Mouse (Mus musculus): ENCODE data around the gene Kif19a. TPM values are rescaled to one million over a fixed set of nuclear protein-coding genes. Genes with fewer than 3 reads are reported as not detected.

The Kif19a gene
- polyA plus RNA-seq, 1 experiment from 2014 or later, result 0.29 TPM

GRCm38 (mm10) chr11:114780076-114780475 lies 14.9 kb downstream of the Kif19a start:
- no peak overlapping the region for H3K9ac ChIP-seq
- no peak for TF ChIP-seq CTCF (IDR thresholded peaks at IDR 0.05; ENCODE audit: low read depth)
- DNase-seq, result peak; percentile 53
- no peaks in the 10 kb centered on the region for H3K36me3 ChIP-seq (ENCODE audit: insufficient read depth)
- H3K27me3 ChIP-seq (ENCODE audit: insufficient read depth, low read length), result peaks cover 16% of the 10 kb centered on the region
- H3K27ac ChIP-seq (ENCODE audit: low read depth), result no peak overlapping the region
- no peaks in the 10 kb centered on the region for H3K9me3 ChIP-seq (ENCODE audit: low read depth, low read length)
- WGBS, result 15% methylated on average over 9 of the region's 9 CpGs
- H3K4me2 ChIP-seq, result no peak overlapping the region
- ATAC-seq (ENCODE audit: insufficient read depth), result 0 out of 2 replicates have a peak, but pooled peaks have one; percentile 35
- no peak overlapping the region for H3K4me3 ChIP-seq (ENCODE audit: low read depth, low read length)
- H3K4me1 ChIP-seq (ENCODE audit: insufficient read depth), result no peaks in the 10 kb centered on the region

- no peak overlapping the region for H3K9ac ChIP-seq
These were observed 20.7 kb downstream of the Kif19a start for GRCm38 (mm10) chr11:114785892-114786291.

GRCm38 (mm10) chr11:114786326-114786725 lies 21.1 kb downstream of the Kif19a start:
- DNase-seq, result peak; percentile 51
- 2% methylated on average over 43 of the region's 43 CpGs for WGBS
- Histone ChIP-seq H3K4me3 (ENCODE audit: low read depth, low read length) (peak overlapping the region; percentile 16), H3K9ac (peak overlapping the region; percentile 3; the same call in 1 of the 2 replicates), H3K27me3 (ENCODE audit: insufficient read depth, low read length) (peaks cover 71% of the 10 kb centered on the region), H3K4me2 (peak overlapping the region; percentile 56), H3K36me3 (ENCODE audit: insufficient read depth) (no peaks in the 10 kb centered on the region), H3K9me3 (ENCODE audit: low read depth, low read length) (no peaks in the 10 kb centered on the region), H3K27ac (ENCODE audit: low read depth) (no peak overlapping the region), H3K4me1 (ENCODE audit: insufficient read depth) (peaks cover 1% of the 10 kb centered on the region; the same call in 1 of the 2 replicates)
- TF ChIP-seq CTCF (IDR thresholded peaks at IDR 0.05; ENCODE audit: low read depth), result no peak
- peak; percentile 50; the same call in 1 of the 2 replicates for ATAC-seq (ENCODE audit: insufficient read depth)

More at GRCm38 (mm10) chr11:114785892-114786291, 20.7 kb downstream of the Kif19a start:
- WGBS, result 47% methylated on average over 10 of the region's 10 CpGs
- H3K4me2 ChIP-seq, result peak overlapping the region; percentile 56
- no peaks in the 10 kb centered on the region for H3K9me3 ChIP-seq (ENCODE audit: low read depth, low read length)
- DNase-seq, result no peak
- no peaks in the 10 kb centered on the region for H3K4me1 ChIP-seq (ENCODE audit: insufficient read depth)
- H3K36me3 ChIP-seq (ENCODE audit: insufficient read depth), result no peaks in the 10 kb centered on the region
- no peak for TF ChIP-seq CTCF (IDR thresholded peaks at IDR 0.05; ENCODE audit: low read depth)
- no peak overlapping the region for H3K27ac ChIP-seq (ENCODE audit: low read depth)
- ATAC-seq (ENCODE audit: insufficient read depth), result no peak
- H3K4me3 ChIP-seq (ENCODE audit: low read depth, low read length), result peak overlapping the region; percentile 16
- peaks cover 67% of the 10 kb centered on the region for H3K27me3 ChIP-seq (ENCODE audit: insufficient read depth, low read length)

GRCm38 (mm10) chr11:114787611-114788010 lies 22.4 kb downstream of the Kif19a start:
- peaks cover 84% of the 10 kb centered on the region for H3K27me3 ChIP-seq (ENCODE audit: insufficient read depth, low read length)
- no peak for TF ChIP-seq CTCF (IDR thresholded peaks at IDR 0.05; ENCODE audit: low read depth)
- 84% methylated on average over 3 of the region's 3 CpGs for WGBS
- no peak overlapping the region for H3K9ac ChIP-seq
- H3K4me3 ChIP-seq (ENCODE audit: low read depth, low read length), result no peak overlapping the region
- H3K9me3 ChIP-seq (ENCODE audit: low read depth, low read length), result no peaks in the 10 kb centered on the region
- H3K27ac ChIP-seq (ENCODE audit: low read depth), result no peak overlapping the region
- peaks cover 3% of the 10 kb centered on the region; the same call in 1 of the 2 replicates for H3K4me1 ChIP-seq (ENCODE audit: insufficient read depth)
- no peaks in the 10 kb centered on the region for H3K36me3 ChIP-seq (ENCODE audit: insufficient read depth)
- ATAC-seq (ENCODE audit: insufficient read depth), result no peak
- H3K4me2 ChIP-seq, result no peak overlapping the region
- DNase-seq, result no peak

GRCm38 (mm10) chr11:114789061-114789714 lies 24.0 kb downstream of the Kif19a start:
- no peaks in the 10 kb centered on the region for H3K9me3 ChIP-seq (ENCODE audit: low read depth, low read length)
- no peak overlapping the region for H3K27ac ChIP-seq (ENCODE audit: low read depth)
- H3K4me2 ChIP-seq, result no peak overlapping the region
- no peaks in the 10 kb centered on the region for H3K36me3 ChIP-seq (ENCODE audit: insufficient read depth)
- ATAC-seq (ENCODE audit: insufficient read depth), result peak; percentile 47; the same call in 1 of the 2 replicates
- peak; percentile 97 for TF ChIP-seq CTCF (IDR thresholded peaks at IDR 0.05; ENCODE audit: low read depth)
- peaks cover 99% of the 10 kb centered on the region for H3K27me3 ChIP-seq (ENCODE audit: insufficient read depth, low read length)
- H3K4me3 ChIP-seq (ENCODE audit: low read depth, low read length), result no peak overlapping the region
- WGBS, result 10% methylated on average over 30 of the region's 30 CpGs
- H3K9ac ChIP-seq, result no peak overlapping the region
- peak; percentile 88 for DNase-seq
- peaks cover 3% of the 10 kb centered on the region; the same call in 1 of the 2 replicates for H3K4me1 ChIP-seq (ENCODE audit: insufficient read depth)

- ATAC-seq (ENCODE audit: insufficient read depth) (no peak), DNase-seq (no peak)
- Histone ChIP-seq H3K36me3 (ENCODE audit: insufficient read depth) (no peaks in the 10 kb centered on the region), H3K9ac (no peak overlapping the region), H3K4me1 (ENCODE audit: insufficient read depth) (peaks cover 3% of the 10 kb centered on the region; the same call in 1 of the 2 replicates), H3K4me3 (ENCODE audit: low read depth, low read length) (no peak overlapping the region), H3K27ac (ENCODE audit: low read depth) (no peak overlapping the region), H3K4me2 (no peak overlapping the region), H3K9me3 (ENCODE audit: low read depth, low read length) (no peaks in the 10 kb centered on the region), H3K27me3 (ENCODE audit: insufficient read depth, low read length) (peaks cover 94% of the 10 kb centered on the region)
- TF ChIP-seq CTCF (IDR thresholded peaks at IDR 0.05; ENCODE audit: low read depth), result no peak
- 44% methylated on average over 9 of the region's 9 CpGs for WGBS
These were observed 24.5 kb downstream of the Kif19a start for GRCm38 (mm10) chr11:114789716-114790115.

- TF ChIP-seq CTCF (IDR thresholded peaks at IDR 0.05; ENCODE audit: low read depth), result no peak
- Histone ChIP-seq H3K9ac (no peak overlapping the region), H3K27me3 (ENCODE audit: insufficient read depth, low read length) (peaks cover 89% of the 10 kb centered on the region), H3K4me2 (no peak overlapping the region), H3K4me1 (ENCODE audit: insufficient read depth) (peaks cover 3% of the 10 kb centered on the region; the same call in 1 of the 2 replicates), H3K36me3 (ENCODE audit: insufficient read depth) (no peaks in the 10 kb centered on the region), H3K27ac (ENCODE audit: low read depth) (no peak overlapping the region), H3K4me3 (ENCODE audit: low read depth, low read length) (no peak overlapping the region), H3K9me3 (ENCODE audit: low read depth, low read length) (no peaks in the 10 kb centered on the region)
- ATAC-seq (ENCODE audit: insufficient read depth) (no peak), DNase-seq (no peak)
- 62% methylated on average over 12 of the region's 12 CpGs for WGBS
These were observed 25.0 kb downstream of the Kif19a start for GRCm38 (mm10) chr11:114790171-114790570.
